Mouse (Mus musculus): Measurements from ENCODE around the gene Sdccag8. TPM values are rescaled to one million over a fixed set of nuclear protein-coding genes. Genes with fewer than 3 reads are reported as not detected.

The Sdccag8 gene
- polyA plus RNA-seq, 1 experiment from 2014 or later: 19.2 TPM

- Histone ChIP-seq H3K4me1 (ENCODE audit: control insufficient read depth, insufficient read depth, low read length) (peaks cover 3% of the 10 kb centered on the region), H3K4me3 (ENCODE audit: low read depth, low read length) (peak overlapping the region; percentile 89), H3K9ac (ENCODE audit: low read length) (peak overlapping the region; percentile 96), H3K27me3 (ENCODE audit: control insufficient read depth, insufficient read depth, low read length) (no peaks in the 10 kb centered on the region), H3K36me3 (ENCODE audit: control insufficient read depth, insufficient read depth, low read length) (no peaks in the 10 kb centered on the region), H3K9me3 (ENCODE audit: control insufficient read depth, low read length) (no peaks in the 10 kb centered on the region), H3K27ac (ENCODE audit: low read depth, low read length) (peak overlapping the region; percentile 99), H3K4me2 (ENCODE audit: low read depth) (peak overlapping the region; percentile 45)
- DNase-seq (ENCODE audit: low spot score) (no peak), ATAC-seq (ENCODE audit: insufficient read depth, low FRiP score, low TSS enrichment) (no peak)
- WGBS: 32% methylated on average over 11 of the region's 11 CpGs
These were observed 1.8 kb upstream of the Sdccag8 start for GRCm38 (mm10) chr1:176812491-176813291.

- peak overlapping the region; percentile 99 for H3K27ac ChIP-seq (ENCODE audit: low read depth, low read length)
- peak overlapping the region; percentile 89 for H3K4me3 ChIP-seq (ENCODE audit: low read depth, low read length)
- H3K4me1 ChIP-seq (ENCODE audit: control insufficient read depth, insufficient read depth, low read length): peaks cover 3% of the 10 kb centered on the region
- ATAC-seq (ENCODE audit: insufficient read depth, low FRiP score, low TSS enrichment) (peak; percentile 60), DNase-seq (ENCODE audit: low spot score) (peak; percentile 80)
- peak overlapping the region; percentile 45 for H3K4me2 ChIP-seq (ENCODE audit: low read depth)
- H3K36me3 ChIP-seq (ENCODE audit: control insufficient read depth, insufficient read depth, low read length): no peaks in the 10 kb centered on the region
- no peaks in the 10 kb centered on the region for H3K9me3 ChIP-seq (ENCODE audit: control insufficient read depth, low read length)
- H3K9ac ChIP-seq (ENCODE audit: low read length): peak overlapping the region; percentile 96
- under 1% methylated on average over 47 of the region's 75 CpGs for WGBS
- no peaks in the 10 kb centered on the region for H3K27me3 ChIP-seq (ENCODE audit: control insufficient read depth, insufficient read depth, low read length)
These were observed 996 bp upstream of the Sdccag8 start for GRCm38 (mm10) chr1:176813292-176814035.

GRCm38 (mm10) chr1:176814036-176814420 lies 432 bp upstream of the Sdccag8 start, which contains the start of gene Cep170:
Gene Cep170, minus strand, starts transcription at chr1:176814067.
- no peaks in the 10 kb centered on the region for H3K9me3 ChIP-seq (ENCODE audit: control insufficient read depth, low read length)
- peak; percentile 100 for DNase-seq (ENCODE audit: low spot score)
- peak within 1 kb of the TSS; percentile 99 for H3K27ac ChIP-seq (ENCODE audit: low read depth, low read length)
- no peaks in the 10 kb centered on the region for H3K36me3 ChIP-seq (ENCODE audit: control insufficient read depth, insufficient read depth, low read length)
- 0% methylated on average over 28 of the region's 28 CpGs for WGBS
- H3K9ac ChIP-seq (ENCODE audit: low read length): peak within 1 kb of the TSS; percentile 96
- peak; percentile 95 for ATAC-seq (ENCODE audit: insufficient read depth, low FRiP score, low TSS enrichment)
- H3K4me3 ChIP-seq (ENCODE audit: low read depth, low read length): peak within 1 kb of the TSS; percentile 89
- H3K4me2 ChIP-seq (ENCODE audit: low read depth): peak within 1 kb of the TSS; percentile 51
- peaks cover 3% of the 10 kb centered on the region for H3K4me1 ChIP-seq (ENCODE audit: control insufficient read depth, insufficient read depth, low read length)
- H3K27me3 ChIP-seq (ENCODE audit: control insufficient read depth, insufficient read depth, low read length): no peaks in the 10 kb centered on the region

DNA sequence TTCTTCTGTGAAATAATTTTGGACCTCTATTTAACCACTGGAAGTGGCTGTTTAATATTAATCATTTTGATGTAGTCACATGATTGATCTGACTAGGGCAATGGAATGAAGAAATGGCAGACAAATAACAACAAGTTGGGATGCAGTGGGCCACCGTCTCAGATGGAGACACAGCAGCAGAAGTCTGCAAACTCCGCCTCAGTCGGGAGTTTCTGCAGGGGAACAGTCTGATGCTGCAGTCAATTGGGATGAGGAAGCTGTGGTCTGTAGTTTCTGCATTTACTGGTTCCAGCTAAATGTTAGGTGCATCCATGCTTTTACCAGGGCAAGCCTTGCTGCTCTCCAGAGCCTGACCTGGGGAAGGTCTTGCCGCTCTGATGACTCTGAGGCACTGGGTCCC lies 2.3 kb downstream of the Sdccag8 start:
- no peak overlapping the region for H3K4me3 ChIP-seq (ENCODE audit: low read depth, low read length)
- no peak overlapping the region for H3K9ac ChIP-seq (ENCODE audit: low read length)
- H3K27ac ChIP-seq (ENCODE audit: low read depth, low read length): no peak overlapping the region
- no peaks in the 10 kb centered on the region for H3K36me3 ChIP-seq (ENCODE audit: control insufficient read depth, insufficient read depth, low read length)
- ATAC-seq (ENCODE audit: insufficient read depth, low FRiP score, low TSS enrichment) (no peak), DNase-seq (ENCODE audit: low spot score) (no peak)
- H3K4me1 ChIP-seq (ENCODE audit: control insufficient read depth, insufficient read depth, low read length): no peaks in the 10 kb centered on the region; the same call in 1 of the 2 replicates
- no peaks in the 10 kb centered on the region for H3K9me3 ChIP-seq (ENCODE audit: control insufficient read depth, low read length)
- H3K27me3 ChIP-seq (ENCODE audit: control insufficient read depth, insufficient read depth, low read length): no peaks in the 10 kb centered on the region
- 90% methylated on average over 4 of the region's 4 CpGs for WGBS
- no peak overlapping the region for H3K4me2 ChIP-seq (ENCODE audit: low read depth)

GRCm38 (mm10) chr1:176818147-176818546 lies 3.7 kb downstream of the Sdccag8 start:
- H3K27ac ChIP-seq (ENCODE audit: low read depth, low read length): no peak overlapping the region
- H3K4me2 ChIP-seq (ENCODE audit: low read depth): no peak overlapping the region
- ATAC-seq (ENCODE audit: insufficient read depth, low FRiP score, low TSS enrichment): no peak
- no peaks in the 10 kb centered on the region for H3K36me3 ChIP-seq (ENCODE audit: control insufficient read depth, insufficient read depth, low read length)
- no peak overlapping the region for H3K4me3 ChIP-seq (ENCODE audit: low read depth, low read length)
- no peak overlapping the region for H3K9ac ChIP-seq (ENCODE audit: low read length)
- no peaks in the 10 kb centered on the region; the same call in 1 of the 2 replicates for H3K4me1 ChIP-seq (ENCODE audit: control insufficient read depth, insufficient read depth, low read length)
- DNase-seq (ENCODE audit: low spot score): no peak
- no peaks in the 10 kb centered on the region for H3K9me3 ChIP-seq (ENCODE audit: control insufficient read depth, low read length)
- 89% methylated on average over 2 of the region's 2 CpGs for WGBS
- H3K27me3 ChIP-seq (ENCODE audit: control insufficient read depth, insufficient read depth, low read length): no peaks in the 10 kb centered on the region

DNA sequence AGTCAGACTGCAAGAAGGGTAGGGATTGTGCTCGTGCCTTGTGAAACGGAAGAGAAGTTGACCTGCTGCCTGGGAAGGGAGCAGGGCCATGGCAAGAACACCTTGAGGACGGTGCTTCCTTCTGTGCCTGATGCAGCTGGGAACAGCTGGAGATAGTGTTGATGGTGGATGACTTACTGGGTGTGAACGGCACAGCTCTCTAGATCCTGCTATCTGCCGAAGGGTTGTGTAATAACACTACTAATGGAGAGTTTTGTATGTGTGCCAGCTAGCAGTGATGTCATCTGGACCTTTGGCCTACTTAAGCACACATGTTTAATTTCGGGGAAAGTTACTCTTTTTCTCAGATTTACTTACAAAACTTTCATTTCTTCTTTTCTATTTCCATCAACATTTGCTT lies 4.3 kb downstream of the Sdccag8 start:
- Histone ChIP-seq H3K4me3 (ENCODE audit: low read depth, low read length) (no peak overlapping the region), H3K9ac (ENCODE audit: low read length) (no peak overlapping the region), H3K27me3 (ENCODE audit: control insufficient read depth, insufficient read depth, low read length) (no peaks in the 10 kb centered on the region), H3K4me2 (ENCODE audit: low read depth) (no peak overlapping the region), H3K27ac (ENCODE audit: low read depth, low read length) (no peak overlapping the region), H3K9me3 (ENCODE audit: control insufficient read depth, low read length) (no peaks in the 10 kb centered on the region), H3K4me1 (ENCODE audit: control insufficient read depth, insufficient read depth, low read length) (no peaks in the 10 kb centered on the region; the same call in 1 of the 2 replicates), H3K36me3 (ENCODE audit: control insufficient read depth, insufficient read depth, low read length) (no peaks in the 10 kb centered on the region)
- WGBS: 81% methylated on average over 6 of the region's 6 CpGs
- DNase-seq (ENCODE audit: low spot score) (no peak), ATAC-seq (ENCODE audit: insufficient read depth, low FRiP score, low TSS enrichment) (no peak)

GRCm38 (mm10) chr1:176821929-176822328 lies 7.5 kb downstream of the Sdccag8 start:
- no peaks in the 10 kb centered on the region for H3K4me1 ChIP-seq (ENCODE audit: control insufficient read depth, insufficient read depth, low read length)
- WGBS: 58% methylated on average over 1 of the region's 1 CpGs
- H3K4me2 ChIP-seq (ENCODE audit: low read depth): no peak overlapping the region
- ATAC-seq (ENCODE audit: insufficient read depth, low FRiP score, low TSS enrichment) (no peak), DNase-seq (ENCODE audit: low spot score) (no peak)
- H3K27ac ChIP-seq (ENCODE audit: low read depth, low read length): no peak overlapping the region
- no peaks in the 10 kb centered on the region for H3K27me3 ChIP-seq (ENCODE audit: control insufficient read depth, insufficient read depth, low read length)
- no peak overlapping the region for H3K9ac ChIP-seq (ENCODE audit: low read length)
- H3K36me3 ChIP-seq (ENCODE audit: control insufficient read depth, insufficient read depth, low read length): no peaks in the 10 kb centered on the region
- H3K9me3 ChIP-seq (ENCODE audit: control insufficient read depth, low read length): no peaks in the 10 kb centered on the region
- no peak overlapping the region for H3K4me3 ChIP-seq (ENCODE audit: low read depth, low read length)

DNA sequence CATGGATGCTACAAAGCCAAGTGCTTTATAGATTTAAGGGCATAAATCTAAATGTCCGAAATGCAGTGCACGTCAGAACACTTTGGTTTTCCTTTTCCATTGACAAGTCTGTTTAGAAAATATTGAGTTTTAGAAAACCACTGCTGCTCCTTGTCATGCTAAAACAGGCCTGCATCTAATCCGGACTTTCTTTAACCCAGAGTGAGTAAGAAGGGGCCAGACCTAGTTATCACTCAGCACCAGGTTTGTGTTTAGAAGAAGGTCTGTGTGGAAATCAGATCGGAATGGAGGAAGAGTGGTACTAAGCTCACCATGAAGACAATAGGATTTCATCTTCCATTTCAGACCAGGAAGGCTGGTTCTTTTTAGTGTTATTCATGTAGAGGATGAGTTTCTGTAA lies 8.5 kb downstream of the Sdccag8 start:
- DNase-seq (ENCODE audit: low spot score) (no peak), ATAC-seq (ENCODE audit: insufficient read depth, low FRiP score, low TSS enrichment) (no peak)
- Histone ChIP-seq H3K27me3 (ENCODE audit: control insufficient read depth, insufficient read depth, low read length) (no peaks in the 10 kb centered on the region), H3K9me3 (ENCODE audit: control insufficient read depth, low read length) (no peaks in the 10 kb centered on the region), H3K36me3 (ENCODE audit: control insufficient read depth, insufficient read depth, low read length) (no peaks in the 10 kb centered on the region), H3K27ac (ENCODE audit: low read depth, low read length) (no peak overlapping the region), H3K4me2 (ENCODE audit: low read depth) (no peak overlapping the region), H3K9ac (ENCODE audit: low read length) (no peak overlapping the region), H3K4me3 (ENCODE audit: low read depth, low read length) (no peak overlapping the region), H3K4me1 (ENCODE audit: control insufficient read depth, insufficient read depth, low read length) (no peaks in the 10 kb centered on the region)
- 82% methylated on average over 4 of the region's 4 CpGs for WGBS

Data from neural tube, embryonic 11.5 days (tissue).